Mouse (Mus musculus) kidney, postnatal 4 days (tissue): ENCODE data around the gene Orc4.
"Not testable (repeated sequence)": the region's sequence is repeated elsewhere in the genome, so short reads cannot be mapped to it uniquely, and the experiment has no call there.

Experiments
- DNase-seq, 2 experiments: peaks; one replicate each; pipeline ENCODE4 v3.0.0; 2021; ENCODE audit warnings: mixed read lengths in 2 of 2

The Orc4 gene

DNA sequence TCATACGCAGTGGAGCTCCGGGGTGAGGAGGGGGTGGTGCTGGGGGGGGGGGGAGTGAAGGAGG lies at the start of gene Orc4:
Gene Orc4, minus strand, starts transcription at position 26 of the 64 bp plus-strand sequence.
- DNase-seq, result no peak

DNA sequence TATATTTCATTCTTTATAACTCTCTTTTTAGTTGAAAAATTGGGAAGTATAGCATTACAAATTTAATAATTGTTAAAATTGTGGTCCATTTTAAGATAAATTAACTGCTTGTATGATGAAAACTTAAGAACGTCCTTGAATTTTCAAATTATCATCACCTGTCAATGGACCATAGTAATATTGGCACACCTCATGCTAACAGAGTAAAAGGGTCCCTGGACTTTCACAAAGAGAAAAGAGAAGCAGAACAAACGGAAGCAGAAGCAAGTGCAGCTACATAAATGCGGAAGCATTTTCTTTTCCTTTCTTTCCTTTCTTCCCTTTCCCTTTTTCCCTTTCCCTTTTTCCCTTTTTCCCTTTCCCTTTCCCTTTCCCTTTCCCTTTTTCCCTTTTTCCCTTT lies 40.2 kb upstream of the Orc4 start:
- no peak for DNase-seq

DNA sequence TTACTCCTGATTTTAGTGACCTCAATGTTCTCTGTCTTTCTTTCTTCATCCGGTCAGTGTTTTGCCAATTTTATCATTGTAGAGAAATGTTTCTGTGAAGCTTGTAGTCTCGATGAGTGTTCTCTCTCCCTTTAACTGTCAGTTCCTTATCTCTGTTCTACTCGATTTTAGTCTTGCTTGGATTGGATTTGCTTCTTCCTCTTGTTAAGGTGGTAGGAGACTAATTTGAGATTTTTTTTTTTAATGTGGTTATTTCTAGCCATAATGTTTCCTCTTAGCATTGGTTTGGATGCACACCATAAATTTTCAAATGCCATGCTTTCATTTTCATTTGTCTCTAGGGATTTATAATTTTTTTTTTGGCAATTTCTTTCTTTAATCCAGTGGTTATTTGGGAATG lies 28.8 kb upstream of the Orc4 start:
- DNase-seq, result no peak

DNA sequence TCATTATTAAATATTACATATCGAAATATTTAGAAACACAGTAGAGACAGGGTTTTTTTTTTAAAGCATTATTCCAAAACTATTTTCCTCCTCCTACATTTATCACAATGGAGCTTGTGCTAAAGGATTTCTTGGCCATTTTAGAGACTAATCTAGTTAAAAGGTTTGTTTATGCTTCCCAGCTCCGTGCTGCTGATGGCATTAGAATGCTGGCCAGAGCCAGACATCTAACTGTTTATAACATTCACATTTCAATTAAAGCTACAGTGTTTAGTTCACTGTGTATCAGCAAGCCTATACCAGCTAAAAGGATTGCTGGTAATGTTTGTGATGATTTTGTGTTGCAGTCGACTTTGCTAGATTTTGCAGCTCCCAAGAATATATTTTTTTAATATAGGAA lies 6.5 kb upstream of the Orc4 start:
- no peak for DNase-seq

DNA sequence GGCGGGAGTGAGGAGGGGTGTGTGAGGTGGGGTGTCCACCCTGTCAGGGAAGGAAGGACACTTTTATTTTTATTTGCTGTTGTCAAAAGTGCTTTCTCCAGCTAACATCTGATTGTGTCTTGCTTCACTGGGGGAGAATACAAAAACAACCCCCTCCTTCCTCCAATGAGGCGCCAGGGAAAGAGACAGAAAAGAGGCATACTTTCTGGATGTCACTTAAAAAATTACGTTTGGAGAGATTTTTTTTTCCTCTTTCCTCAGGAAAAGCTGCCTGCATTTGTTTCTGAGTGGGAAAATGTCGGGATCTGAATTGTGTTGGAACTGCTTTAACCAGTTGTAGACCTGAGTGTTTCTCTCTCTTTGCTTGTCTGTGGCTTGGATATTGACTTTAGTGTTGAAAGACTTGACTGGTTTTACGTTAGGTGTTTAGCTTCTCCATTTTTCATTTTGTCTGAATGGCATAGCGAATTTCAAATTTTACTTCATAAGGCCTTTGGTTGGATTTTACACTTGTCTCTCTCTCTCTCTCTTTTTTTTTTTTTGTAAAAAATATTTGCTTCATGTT lies 321 bp upstream of the Orc4 start:
- DNase-seq, result no peak

DNA sequence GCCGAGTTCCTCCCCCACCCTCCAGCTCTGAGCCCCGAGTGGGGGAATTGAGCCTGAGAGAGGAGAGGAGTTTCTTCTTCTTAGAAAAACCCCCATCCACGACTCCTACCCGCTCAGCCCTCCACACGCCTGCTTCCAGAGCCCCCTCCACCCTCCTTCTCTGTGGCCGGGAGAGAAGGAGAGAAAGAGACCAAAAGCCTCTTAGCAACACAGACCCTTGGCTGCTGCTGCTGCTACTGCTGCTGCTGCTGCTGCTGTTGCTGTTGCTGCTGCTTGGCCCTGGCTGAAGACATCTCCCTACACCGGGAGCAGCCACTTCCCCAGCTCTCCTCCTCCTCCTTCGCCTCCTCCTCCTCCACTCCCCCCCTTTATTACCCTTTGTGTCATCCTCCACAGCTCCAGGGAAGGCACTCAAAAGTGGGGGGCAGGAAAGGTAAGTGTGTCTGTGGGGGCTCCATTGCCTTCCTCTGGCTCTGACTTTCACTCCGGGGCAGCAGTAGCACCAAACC lies 280 bp downstream of the Orc4 start:
- peak; percentile 52 to 72 for DNase-seq

DNA sequence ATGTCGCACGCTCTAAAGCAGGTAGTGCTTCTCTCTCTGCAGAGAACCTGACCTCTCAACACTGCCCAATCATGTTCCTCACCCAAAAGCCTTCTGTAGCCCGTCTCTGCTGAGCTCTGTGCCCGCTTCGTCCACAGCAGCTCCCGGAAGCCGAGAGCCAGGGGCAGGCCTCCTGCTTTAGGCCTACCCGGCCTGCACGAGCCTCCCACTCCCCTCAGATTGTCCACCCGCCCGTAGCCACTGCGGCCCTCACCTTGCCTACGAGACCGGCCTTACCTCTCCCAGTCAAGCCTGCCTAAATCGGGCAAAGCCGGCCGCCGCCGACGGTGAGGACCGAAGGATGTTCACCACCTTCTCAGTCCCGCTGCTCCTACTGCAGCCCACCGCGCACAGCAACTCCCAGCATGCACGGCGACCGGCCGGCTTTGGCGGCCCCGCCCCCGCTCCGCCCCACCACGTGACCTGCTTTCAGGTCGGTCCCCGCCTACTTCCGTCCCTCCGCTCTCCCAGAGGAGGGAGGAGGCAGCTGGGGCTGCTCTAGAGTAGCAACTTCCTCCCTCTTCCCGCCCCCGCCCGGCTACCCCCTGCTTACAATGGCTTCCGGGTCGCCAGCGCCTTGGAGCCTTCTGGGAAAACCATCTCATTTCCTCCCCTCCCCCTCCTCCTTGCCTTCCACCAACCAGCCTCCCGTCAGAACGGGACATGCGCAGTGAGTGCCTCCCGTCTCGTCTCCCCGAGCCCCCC lies 1.1 kb downstream of the Orc4 start, which contains the start of gene Mbd5:
Gene Mbd5, plus strand, starts transcription at position 668 of the 744 bp plus-strand sequence.
- DNase-seq, result peak; percentile 100

DNA sequence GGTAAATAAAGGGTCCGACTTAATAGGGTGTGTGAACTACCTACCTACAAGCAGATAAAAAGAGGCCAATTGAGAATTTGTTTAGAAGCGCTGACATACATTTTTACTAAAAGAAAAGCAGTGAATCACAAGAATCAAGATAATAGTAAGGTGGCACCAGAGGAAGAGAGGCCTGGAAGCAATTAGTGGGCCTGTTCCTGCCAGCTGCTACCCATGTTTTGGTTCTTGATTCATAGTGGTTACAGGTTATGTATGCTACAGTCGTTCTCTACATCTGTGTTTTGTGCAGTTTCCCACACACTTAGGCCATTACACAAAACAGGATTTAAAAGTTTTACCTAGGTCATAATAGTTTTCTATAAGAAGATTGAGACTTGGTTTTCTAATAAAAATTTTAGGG lies 2.3 kb downstream of the Orc4 start:
- no peak for DNase-seq

DNA sequence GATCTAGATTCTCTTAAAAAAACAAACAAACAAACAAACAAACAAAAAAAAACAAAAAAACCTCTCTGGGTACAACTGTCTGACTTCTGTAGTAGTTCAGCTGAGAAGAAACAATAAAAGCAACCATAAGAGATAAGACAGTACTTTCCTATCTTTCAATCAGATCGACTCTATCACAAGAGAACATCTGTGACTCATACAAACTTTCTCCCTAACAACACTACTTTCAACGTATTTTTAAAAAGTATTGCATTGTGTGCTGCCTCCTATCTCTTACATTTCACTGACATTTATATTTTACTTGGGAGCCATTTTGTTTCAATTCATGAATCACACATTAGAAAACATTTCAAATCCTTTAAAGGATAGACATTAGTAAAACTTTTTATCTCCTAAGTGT lies 15.0 kb downstream of the Orc4 start:
- DNase-seq, result no peak

DNA sequence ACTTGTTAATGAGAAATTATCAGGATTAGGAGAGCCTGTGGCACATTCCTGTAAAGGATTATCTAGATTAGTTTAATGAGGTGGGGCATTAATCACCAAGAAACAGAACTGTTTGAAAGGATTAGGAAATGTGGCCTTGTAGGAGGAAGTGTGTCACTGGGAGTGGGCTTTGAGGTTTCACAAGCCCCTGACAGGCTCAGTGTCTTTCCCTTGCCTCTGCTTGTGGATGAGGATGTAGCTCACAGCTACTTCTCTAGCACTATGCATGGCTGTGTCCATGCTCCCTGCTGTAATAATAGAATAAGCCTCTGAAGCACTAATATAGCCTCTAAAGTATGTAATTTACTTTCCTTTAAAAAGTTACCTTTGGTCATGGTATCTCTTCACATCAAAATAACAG lies 34.2 kb downstream of the Orc4 start:
- no peak for DNase-seq

DNA sequence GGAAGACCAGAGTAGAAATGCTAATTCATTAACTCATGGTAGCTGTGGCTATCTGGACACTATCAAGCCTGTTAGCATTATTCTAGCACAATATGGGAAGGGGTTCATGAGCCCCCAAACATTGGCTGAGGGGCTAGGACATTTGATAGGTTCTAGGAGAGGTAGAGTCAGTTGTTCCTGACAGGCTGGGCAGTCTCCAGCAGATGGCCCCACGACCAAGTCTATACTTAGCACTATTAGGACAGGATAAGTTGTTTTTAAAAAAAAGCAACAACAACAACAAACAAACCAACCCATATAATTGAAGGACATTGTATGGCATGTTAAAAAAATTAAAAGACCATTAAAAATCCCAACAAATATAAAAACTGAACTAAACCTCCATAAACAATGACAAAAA lies 35.9 kb downstream of the Orc4 start:
- DNase-seq, result peak; percentile 12 to 14

DNA sequence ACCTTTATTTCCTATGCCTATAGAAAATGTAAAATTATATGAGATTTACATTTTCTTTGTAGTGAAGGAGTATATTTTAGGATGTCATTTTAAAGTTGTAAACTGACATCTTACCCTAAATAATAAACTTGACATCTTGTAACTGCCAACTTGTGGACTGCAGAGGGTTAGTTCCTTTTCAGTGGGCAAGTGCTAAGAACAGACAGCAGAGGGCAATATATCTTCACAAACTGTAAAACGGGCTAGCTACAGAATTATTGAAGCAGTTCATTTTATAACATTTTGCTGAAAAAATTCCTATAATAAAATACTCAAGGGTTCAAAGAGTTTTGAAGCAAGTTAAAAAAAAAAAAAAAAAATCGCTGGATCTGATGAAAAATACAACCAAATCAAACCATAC lies 41.2 kb downstream of the Orc4 start:
- DNase-seq, result no peak

DNA sequence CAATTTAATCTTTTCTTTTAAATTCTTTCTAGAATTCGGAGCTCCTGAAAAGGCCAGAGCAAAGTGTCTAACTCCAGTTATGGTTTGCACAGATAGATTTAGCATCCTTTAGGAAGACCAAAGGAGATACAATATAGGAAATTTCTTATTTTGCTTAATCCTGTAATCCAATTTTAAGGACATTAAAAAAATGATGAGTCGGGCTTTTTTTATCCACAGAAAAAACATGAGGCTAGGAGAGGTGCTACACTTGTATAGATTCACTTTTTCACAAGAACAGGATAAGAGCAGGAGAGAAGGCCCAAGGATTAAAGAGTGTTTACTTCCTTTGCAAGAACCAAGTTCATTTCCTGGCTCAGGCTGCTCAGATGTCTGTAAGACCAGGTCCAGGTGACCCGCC lies 54.9 kb downstream of the Orc4 start:
- no peak for DNase-seq

DNA sequence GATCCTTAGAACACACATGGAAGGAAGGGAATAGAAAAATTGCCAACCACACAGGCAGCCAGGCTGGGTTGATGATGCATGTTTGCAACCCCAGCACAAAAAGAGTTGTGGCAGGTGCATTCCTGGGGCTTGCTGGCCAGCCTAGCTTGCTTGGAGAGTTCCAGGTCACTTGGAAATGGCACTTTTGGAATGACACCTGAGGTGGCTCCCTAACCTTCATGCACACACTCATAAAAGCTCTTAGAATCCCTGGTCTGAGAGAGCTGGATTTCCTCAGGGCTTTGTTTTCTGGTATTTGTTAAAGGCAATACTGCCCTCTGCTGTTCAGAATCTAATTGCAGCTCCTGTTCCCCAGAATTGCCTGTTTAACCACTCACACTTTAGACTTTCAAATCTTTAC lies 64.1 kb downstream of the Orc4 start:
- peak; percentile 57 to 61 for DNase-seq

DNA sequence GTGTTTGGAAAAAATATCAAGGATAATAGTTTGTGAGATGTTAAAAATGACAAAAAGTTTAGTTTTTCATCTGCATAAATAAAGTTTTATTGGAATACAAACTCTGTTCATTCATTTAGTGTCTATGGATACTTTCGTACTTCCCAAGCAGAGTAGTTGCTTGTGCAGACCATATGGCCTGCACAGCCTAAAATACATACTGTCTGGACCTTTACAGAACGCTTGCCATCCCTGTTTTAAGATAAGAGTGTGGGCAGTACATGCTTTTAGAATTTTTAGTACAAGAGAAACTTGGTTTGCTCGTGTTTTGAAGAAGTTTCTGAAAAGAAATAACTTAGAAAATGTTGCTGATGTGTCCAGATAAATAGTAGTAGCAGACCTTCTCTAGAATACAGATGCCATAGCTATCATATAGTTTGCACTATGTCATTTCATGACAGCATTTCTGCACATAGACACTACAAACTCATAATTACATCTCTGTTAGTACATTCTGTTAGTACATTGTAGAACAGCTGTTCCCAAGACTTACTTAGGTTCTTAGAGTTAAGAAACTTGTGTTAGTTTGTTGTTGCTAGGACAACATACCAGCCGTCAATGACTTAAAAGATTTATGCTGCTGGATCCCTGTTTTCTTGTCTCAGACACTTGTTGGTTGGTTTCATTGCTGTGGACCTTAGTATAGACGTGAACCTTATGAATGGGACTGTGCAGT lies 81.7 kb downstream of the Orc4 start:
- DNase-seq, result no peak

DNA sequence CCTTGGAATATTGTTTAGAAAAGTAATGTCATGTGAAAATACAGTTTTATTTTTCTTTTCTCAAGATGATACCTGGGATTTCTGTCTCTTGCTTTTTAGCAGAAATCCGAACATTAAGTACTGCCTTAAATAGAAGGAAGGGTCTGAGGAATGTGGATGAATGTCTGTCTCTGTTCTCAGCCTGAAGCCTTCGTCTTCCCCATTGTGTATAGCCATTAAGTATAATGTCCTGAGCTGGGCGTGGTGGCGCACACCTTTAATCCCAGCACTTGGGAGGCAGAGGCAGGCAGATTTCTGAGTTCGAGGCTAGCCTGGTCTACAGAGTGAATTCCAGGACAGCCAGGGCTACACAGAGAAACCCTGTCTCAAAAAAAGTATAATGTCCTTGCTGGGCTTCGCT lies 84.5 kb downstream of the Orc4 start:
- not testable (repeated sequence) for DNase-seq
